Mouse (Mus musculus): ENCODE data around the gene Rplp0.

DNA sequence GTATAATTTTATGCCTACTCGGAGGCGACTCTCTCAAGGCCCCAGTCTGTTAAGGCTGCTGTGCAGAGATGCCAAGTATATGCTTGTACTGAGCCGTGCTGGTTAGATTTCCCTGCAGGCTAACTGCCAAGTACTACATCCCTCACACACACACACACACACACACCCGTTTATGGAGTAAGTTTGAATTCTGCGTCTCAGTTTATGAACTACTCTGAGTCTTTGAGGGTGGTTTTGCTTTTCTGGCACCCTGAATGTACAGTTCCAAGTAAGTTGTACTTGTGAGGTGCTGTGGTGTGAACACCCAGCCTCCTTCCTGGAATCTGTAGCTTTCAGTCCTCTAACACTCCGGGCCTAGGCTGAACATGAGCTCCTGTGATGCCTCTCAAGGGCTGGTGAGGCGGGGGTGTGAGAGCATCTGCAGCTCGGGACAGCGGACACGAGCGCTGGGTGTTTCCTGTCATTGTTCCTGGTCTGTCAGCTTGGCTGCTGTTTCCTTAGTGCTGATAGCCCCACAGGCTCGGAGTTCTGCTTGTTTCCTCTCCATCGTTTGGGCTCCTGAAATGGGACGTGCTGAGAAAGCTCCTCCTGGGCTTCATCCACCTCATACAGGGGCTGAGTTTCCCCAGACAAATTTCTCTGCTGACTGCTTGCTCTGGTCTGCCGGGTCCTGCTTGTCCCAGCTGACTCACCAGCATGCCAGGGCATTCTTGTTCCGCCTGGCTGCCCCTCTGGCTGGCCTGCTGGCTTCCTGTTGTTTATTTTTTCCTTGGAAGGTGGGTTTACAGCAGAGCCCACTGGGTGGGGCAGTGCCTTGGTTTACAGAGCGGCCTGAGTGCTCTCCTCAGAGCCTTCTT lies 13.6 kb downstream of the Rplp0 start:
- TF ChIP-seq HCFC1 (IDR thresholded peaks at IDR 0.05; ENCODE audit: borderline replicate concordance, insufficient read depth, low read length) (no peak), ZC3H11A (IDR thresholded peaks at IDR 0.05; ENCODE audit: borderline replicate concordance, low read depth, low read length) (no peak)
